Mouse (Mus musculus) forebrain, embryonic 14.5 days (tissue): Measurements from ENCODE around the gene Kcnip4. TPM values are rescaled to one million over a fixed set of nuclear protein-coding genes. Genes with fewer than 3 reads are reported as not detected.
A peak's percentile ranks its signal among the peaks of the same experiment; 100 is the strongest.

ENCODE experiments used
- ATAC-seq: fragments of 200-750 bp; cut with Nextera tagmentation; 2 replicates; pipeline ENCODE4 v1.8.0; 2017; ENCODE audit warnings: mild to moderate bottlenecking, moderate library complexity
- DNase-seq: peaks from one replicate; pipeline ENCODE4 v3.0.0-alpha.2; 2015; ENCODE audit warnings: low spot score
- H3K27ac ChIP-seq: fragments of 300-500 bp; sonication (generic); 2 replicates; pipeline ENCODE4 v1.5.1; 2014; ENCODE audit warnings: low read depth, mild to moderate bottlenecking, control low read depth, low read length, moderate library complexity
- H3K27me3 ChIP-seq: fragments of 300-500 bp; sonication (generic); replicated peaks from 2 replicates; pipeline ENCODE4 v1.6.1; 2014; ENCODE audit warnings: low read length, control low read depth, mixed read lengths; ENCODE audit not compliant: control insufficient read depth, insufficient read depth
- H3K36me3 ChIP-seq: fragments of 300-500 bp; sonication (generic); 2 replicates; pipeline ENCODE4 v1.6.1; 2014; ENCODE audit warnings: low read length, control low read depth; ENCODE audit not compliant: control insufficient read depth, insufficient read depth
- H3K4me1 ChIP-seq: fragments of 300-500 bp; sonication (generic); 2 replicates; pipeline ENCODE4 v1.6.1; 2014; ENCODE audit warnings: antibody characterized with exemption, low read length, control low read depth; ENCODE audit not compliant: control insufficient read depth, insufficient read depth
- H3K4me2 ChIP-seq: fragments of 300-500 bp; sonication (generic); 2 replicates; pipeline ENCODE4 v1.6.1; 2014; ENCODE audit warnings: mild to moderate bottlenecking, control low read depth, low read length
- H3K4me3 ChIP-seq: fragments of 300-500 bp; sonication (generic); 2 replicates; pipeline ENCODE4 v1.5.1; 2014; ENCODE audit warnings: low read depth, low read length, control low read depth
- H3K9ac ChIP-seq: fragments of 300-500 bp; sonication (generic); 2 replicates; pipeline ENCODE4 v1.6.1; 2014; ENCODE audit warnings: mild to moderate bottlenecking, low read length, control low read depth, moderate library complexity
- H3K9me3 ChIP-seq: fragments of 300-500 bp; sonication (generic); replicated peaks from 2 replicates; pipeline ENCODE4 v1.6.1; 2016; ENCODE audit warnings: low read length, control low read depth, mixed read lengths; ENCODE audit not compliant: control insufficient read depth
- WGBS: fragments of 180-500 bp; shearing (Covaris S2); extraction: QIAGEN DNeasy Blood & Tissue Kit; methylation state at CpG from one replicate; pipeline ENCODE4 v1.1.7; 2014; 5-methylcytosine and 5-hydroxymethylcytosine counted together
- polyA plus RNA-seq: library from polyadenylated mRNA; unstranded; fragments of >200 nt; fragmentation: Nextera tagmentation; extraction: Ambion mirVana; gene quantifications from 2 replicates; pipeline ENCODE4 v1.2.1, GENCODE M21; 2014

Gene Kcnip4
- 8.0 and 11.8 TPM in 2 replicates for polyA plus RNA-seq

DNA sequence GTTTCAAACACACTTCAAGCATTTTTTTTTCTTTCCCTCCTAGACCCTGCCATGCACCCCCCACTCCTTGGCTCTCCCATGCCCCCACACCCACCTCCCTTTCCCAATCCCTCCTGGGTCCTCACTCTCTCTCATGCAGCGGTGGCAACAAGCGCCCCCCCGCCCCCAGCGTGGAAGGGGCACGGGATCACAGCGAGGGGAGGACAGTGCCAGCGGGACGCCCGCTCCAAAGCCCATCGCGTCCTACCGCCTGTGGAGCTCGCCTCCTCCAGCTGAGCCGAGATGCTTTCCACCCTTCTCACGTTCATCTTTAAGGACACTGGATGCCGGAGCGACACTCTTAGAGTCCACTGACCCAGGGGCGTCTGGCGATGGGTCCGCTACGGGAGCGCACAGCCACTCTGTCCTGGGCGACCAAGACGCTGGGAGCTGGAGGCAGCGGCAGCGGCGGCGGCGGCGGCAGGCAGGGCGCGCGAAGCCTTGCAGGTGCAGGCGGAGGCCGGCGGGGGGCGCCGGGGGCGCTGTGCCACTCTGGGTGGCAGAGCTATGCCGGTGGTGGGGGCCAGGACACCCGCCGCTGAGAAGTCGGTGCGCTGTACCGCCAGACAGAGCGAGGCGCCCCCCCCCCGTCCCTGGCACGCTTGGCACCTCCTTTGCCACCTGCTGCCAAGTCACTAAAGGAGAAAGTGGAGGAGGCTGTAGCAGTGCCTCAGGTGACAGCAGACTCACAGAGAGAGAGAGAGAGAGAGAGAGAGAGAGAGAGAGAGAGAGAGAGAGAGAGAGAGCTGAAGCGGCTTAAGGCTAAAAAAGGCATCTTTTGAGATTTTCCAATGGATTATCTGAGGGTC is at the start of gene Kcnip4:
Gene Kcnip4 (minus strand): TSS at position 514 of the 848 bp plus-strand sequence.
- Histone ChIP-seq H3K9me3 (no peaks in the 10 kb centered on the region), H3K36me3 (no peaks in the 10 kb centered on the region), H3K27me3 (no peaks in the 10 kb centered on the region), H3K9ac (peak within 1 kb of the TSS; percentile 65), H3K4me1 (no peaks in the 10 kb centered on the region), H3K4me3 (peak within 1 kb of the TSS; percentile 61), H3K4me2 (peak within 1 kb of the TSS; percentile 87), H3K27ac (no peak within 1 kb of the TSS)
- WGBS, result under 1% methylated on average over 48 of the region's 50 CpGs
- DNase-seq (peak; percentile 66), ATAC-seq (peak; percentile 91)

DNA sequence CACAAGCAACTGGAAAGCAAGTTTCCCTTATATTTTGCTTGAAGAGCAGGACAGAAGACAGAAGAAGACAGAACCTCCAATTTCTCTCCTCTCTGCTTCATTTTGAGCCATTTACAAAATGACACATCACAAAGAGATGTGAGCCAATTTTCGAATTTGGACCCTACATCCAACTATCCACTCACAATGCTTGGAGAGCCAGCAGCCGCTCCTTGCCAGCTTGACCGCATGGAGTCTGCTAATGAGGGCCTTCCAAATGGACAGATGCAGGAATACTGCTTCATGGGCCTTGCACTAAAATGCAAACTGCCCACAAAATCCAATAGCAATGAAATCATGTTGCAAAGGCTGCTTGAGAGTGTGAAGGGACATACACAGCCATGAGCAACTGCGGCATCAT is 47.2 kb upstream of the Kcnip4 start:
- H3K9ac ChIP-seq, result no peak overlapping the region
- no peak overlapping the region for H3K4me2 ChIP-seq
- H3K36me3 ChIP-seq, result no peaks in the 10 kb centered on the region
- ATAC-seq (no peak), DNase-seq (no peak)
- H3K9me3 ChIP-seq, result no peaks in the 10 kb centered on the region
- no peak overlapping the region for H3K4me3 ChIP-seq
- H3K27ac ChIP-seq, result no peak overlapping the region
- H3K4me1 ChIP-seq, result no peaks in the 10 kb centered on the region
- 85% methylated on average over 4 of the region's 4 CpGs for WGBS
- no peaks in the 10 kb centered on the region for H3K27me3 ChIP-seq

DNA sequence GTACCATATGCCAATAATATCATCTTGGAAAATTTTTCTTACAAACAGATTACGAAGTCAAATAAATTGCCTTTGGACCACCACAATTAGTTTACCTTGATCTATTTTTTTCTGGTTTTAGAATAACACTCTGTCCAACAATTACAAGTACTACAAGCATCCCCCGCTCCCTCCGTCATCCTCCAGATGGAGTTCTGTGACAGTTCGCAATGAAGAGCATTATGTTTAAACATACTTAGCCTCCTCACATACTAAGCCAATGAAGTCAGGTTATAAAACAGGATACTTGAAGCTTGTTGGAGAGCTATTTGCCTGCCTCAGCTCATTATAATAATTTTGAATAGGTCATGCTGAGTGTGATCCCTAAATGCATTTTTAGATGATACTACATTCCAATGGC is 39.0 kb upstream of the Kcnip4 start:
- no peaks in the 10 kb centered on the region for H3K4me1 ChIP-seq
- no peaks in the 10 kb centered on the region for H3K9me3 ChIP-seq
- no peak overlapping the region for H3K4me2 ChIP-seq
- 95% methylated on average over 4 of the region's 4 CpGs for WGBS
- H3K36me3 ChIP-seq, result no peaks in the 10 kb centered on the region
- H3K4me3 ChIP-seq, result no peak overlapping the region
- DNase-seq, result no peak
- no peaks in the 10 kb centered on the region for H3K27me3 ChIP-seq
- no peak overlapping the region for H3K9ac ChIP-seq
- H3K27ac ChIP-seq, result no peak overlapping the region
- no peak for ATAC-seq

DNA sequence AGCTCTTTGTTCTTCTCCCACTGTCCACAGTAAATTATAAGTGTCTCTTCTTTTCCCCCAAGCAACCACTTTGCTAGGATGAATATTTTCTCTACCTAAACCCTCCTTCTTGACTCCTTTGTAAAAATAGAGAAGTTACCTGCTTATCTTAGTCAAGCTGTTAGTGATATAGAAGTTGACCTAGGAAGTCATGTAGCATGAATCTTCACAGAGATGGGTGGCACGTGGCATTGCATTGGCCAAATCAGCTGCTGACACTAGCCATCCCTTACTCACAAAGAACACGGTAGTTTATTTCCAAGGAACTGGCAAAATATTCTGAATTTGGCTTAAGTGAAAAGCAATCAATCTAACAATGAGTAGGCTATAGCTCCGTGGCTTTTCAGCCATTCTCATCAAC is 32.7 kb upstream of the Kcnip4 start:
- Histone ChIP-seq H3K36me3 (no peaks in the 10 kb centered on the region), H3K9me3 (no peaks in the 10 kb centered on the region), H3K4me2 (no peak overlapping the region), H3K9ac (no peak overlapping the region), H3K27ac (no peak overlapping the region), H3K4me3 (no peak overlapping the region), H3K4me1 (no peaks in the 10 kb centered on the region), H3K27me3 (no peaks in the 10 kb centered on the region)
- WGBS, result 86% methylated on average over 3 of the region's 3 CpGs
- no peak for DNase-seq
- no peak for ATAC-seq

DNA sequence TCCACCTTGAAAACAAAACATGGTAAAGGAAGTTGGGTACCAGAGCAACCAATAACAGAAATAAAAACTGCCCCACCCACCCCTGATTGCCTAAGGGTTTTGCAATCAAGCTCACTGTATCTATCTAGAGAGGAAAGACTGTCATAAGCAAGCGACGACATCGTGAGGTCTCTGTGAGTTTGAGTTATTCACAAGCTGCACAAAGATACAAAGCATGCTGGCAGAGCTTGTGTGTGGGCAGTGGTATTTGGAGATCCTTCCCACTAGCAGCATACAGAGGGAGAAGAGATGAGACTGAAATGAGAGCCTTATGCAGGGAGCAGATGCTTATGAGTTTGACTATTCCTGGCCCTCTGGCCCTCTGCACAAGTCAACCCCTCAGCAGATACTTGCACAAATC is 23.2 kb upstream of the Kcnip4 start:
- Histone ChIP-seq H3K27me3 (no peaks in the 10 kb centered on the region), H3K4me3 (no peak overlapping the region), H3K27ac (no peak overlapping the region), H3K9ac (no peak overlapping the region), H3K4me1 (no peaks in the 10 kb centered on the region), H3K4me2 (no peak overlapping the region), H3K9me3 (no peaks in the 10 kb centered on the region), H3K36me3 (no peaks in the 10 kb centered on the region)
- 95% methylated on average over 3 of the region's 3 CpGs for WGBS
- ATAC-seq (no peak), DNase-seq (no peak)

DNA sequence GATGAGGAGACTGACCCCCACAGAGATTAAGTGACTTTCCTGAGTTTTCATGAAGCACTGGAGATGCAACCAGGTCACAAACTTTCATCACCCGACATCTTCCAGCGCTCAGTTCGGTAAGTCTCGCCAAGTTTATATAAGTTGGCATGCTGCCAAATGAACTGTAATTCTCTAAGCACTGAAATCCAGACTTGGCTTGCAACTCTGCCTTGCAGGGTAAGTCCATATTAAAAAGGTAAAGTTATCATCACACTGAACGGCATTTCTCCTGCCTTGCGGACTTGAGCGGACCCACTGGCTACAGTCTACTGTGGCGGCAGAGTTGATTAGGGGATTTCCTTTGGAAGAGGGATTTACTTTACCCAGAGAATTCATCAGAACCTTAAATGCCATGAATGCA is 4.7 kb upstream of the Kcnip4 start:
- DNase-seq (peak; percentile 70), ATAC-seq (no peak)
- no peaks in the 10 kb centered on the region for H3K27me3 ChIP-seq
- 42% methylated on average over 8 of the region's 8 CpGs for WGBS
- H3K36me3 ChIP-seq, result no peaks in the 10 kb centered on the region
- H3K9ac ChIP-seq, result no peak overlapping the region
- H3K4me2 ChIP-seq, result no peak overlapping the region
- no peaks in the 10 kb centered on the region for H3K9me3 ChIP-seq
- no peaks in the 10 kb centered on the region for H3K4me1 ChIP-seq
- no peak overlapping the region for H3K27ac ChIP-seq
- H3K4me3 ChIP-seq, result no peak overlapping the region

DNA sequence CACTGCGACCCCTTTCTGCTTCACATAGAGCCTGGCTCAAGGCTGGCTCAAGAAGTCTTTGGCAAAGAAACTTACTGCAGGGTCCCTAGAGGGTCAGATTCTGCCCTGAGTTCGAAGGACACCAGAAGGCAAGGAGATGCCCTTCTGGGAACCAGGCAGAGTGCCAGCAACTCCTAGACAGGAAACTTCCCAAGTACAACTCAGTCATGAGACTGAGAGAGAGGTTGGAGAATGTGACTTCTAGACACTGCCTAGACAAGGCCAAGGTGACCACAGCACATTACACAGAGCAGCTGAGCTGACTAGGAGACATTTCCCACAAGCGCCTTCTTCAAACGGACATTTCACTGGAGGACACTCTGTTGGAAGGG is 520 bp upstream of the Kcnip4 start:
- Histone ChIP-seq H3K27ac (no peak overlapping the region), H3K9ac (no peak overlapping the region), H3K27me3 (no peaks in the 10 kb centered on the region), H3K4me3 (no peak overlapping the region), H3K4me1 (no peaks in the 10 kb centered on the region), H3K4me2 (no peak overlapping the region), H3K9me3 (no peaks in the 10 kb centered on the region), H3K36me3 (no peaks in the 10 kb centered on the region)
- ATAC-seq, result peak; percentile 11; the same call in 1 of the 2 replicates
- 65% methylated on average over 4 of the region's 4 CpGs for WGBS
- peak; percentile 24 for DNase-seq

DNA sequence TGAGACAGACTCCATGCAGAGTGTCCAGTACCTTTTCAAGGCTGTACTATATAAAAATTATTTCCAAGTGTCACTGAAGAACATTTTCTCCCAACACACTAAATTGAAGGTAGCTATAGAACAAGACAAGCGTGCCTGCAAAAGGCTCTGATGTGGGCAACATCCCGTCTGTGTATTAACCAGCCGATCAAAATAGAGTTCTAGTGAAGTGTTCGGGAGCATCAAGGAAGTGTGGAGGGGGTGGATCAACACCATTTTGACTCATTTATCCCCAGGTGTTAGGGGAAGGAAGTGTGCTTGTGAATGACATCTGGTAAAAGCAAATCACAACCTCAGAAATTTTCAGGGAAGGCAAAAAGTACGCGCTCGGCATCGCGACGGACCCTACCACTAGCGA is 712 bp downstream of the Kcnip4 start:
- no peaks in the 10 kb centered on the region for H3K9me3 ChIP-seq
- peak overlapping the region; percentile 61 for H3K4me3 ChIP-seq
- no peaks in the 10 kb centered on the region for H3K36me3 ChIP-seq
- 4% methylated on average over 11 of the region's 11 CpGs for WGBS
- H3K27ac ChIP-seq, result no peak overlapping the region
- ATAC-seq (peak; percentile 6; the same call in 1 of the 2 replicates), DNase-seq (no peak)
- no peaks in the 10 kb centered on the region for H3K27me3 ChIP-seq
- H3K9ac ChIP-seq, result peak overlapping the region; percentile 65
- no peaks in the 10 kb centered on the region for H3K4me1 ChIP-seq
- H3K4me2 ChIP-seq, result peak overlapping the region; percentile 87

DNA sequence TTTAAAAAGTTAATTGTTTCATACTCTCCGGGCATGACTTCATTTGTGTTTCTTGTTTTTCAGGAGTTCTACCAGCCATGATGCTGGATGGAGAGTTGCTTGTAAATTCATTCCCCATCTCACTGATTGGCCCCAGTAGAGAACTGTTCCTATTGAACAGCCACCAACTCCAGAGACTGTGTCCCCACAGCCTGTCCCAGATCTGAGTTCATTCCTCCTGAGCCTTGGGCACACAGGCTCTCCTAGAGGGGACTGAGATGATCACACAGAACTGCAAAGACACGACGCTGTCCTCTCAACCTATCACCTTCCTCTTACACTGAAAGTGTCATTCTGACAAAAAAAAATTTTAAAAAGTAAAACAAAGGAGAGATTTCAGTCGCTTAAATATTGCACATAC is 1.7 kb downstream of the Kcnip4 start:
- no peaks in the 10 kb centered on the region for H3K27me3 ChIP-seq
- H3K4me2 ChIP-seq, result no peak overlapping the region
- no peaks in the 10 kb centered on the region for H3K4me1 ChIP-seq
- no peaks in the 10 kb centered on the region for H3K36me3 ChIP-seq
- no peaks in the 10 kb centered on the region for H3K9me3 ChIP-seq
- no peak for DNase-seq
- H3K9ac ChIP-seq, result no peak overlapping the region
- H3K27ac ChIP-seq, result no peak overlapping the region
- ATAC-seq, result no peak
- no peak overlapping the region for H3K4me3 ChIP-seq
- 75% methylated on average over 4 of the region's 4 CpGs for WGBS
